Mouse (Mus musculus): ENCODE measurements around the gene Mex3a.

DNA sequence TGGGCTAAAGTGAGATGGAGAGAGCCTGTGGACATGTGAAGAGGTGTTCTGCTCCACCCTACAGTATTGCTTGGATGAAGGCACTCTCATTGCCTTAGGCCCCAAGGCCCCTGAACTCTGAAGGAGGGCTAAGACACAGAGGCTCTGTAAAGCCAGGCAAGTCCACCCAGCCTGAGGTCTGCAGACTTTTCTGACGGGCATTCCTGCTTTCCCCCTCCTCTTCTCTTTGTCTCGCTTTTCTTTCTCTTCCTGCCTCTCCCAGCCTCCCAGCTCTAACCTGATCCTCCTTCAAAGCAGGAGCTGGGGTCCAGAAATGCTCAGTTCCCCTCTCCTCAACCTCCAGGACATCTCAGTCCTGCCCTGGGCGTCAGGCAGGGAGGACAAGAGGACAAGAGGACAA is 2.8 kb downstream of the Mex3a start:
- no peak for TF ChIP-seq CTCF (IDR thresholded peaks at IDR 0.05; ENCODE audit: insufficient read depth, low read depth, low read length)
- no peak for TF ChIP-seq POLR2A (IDR thresholded peaks at IDR 0.05; ENCODE audit: insufficient read depth, low read depth, low read length)

Data from olfactory bulb, adult 2 months (tissue).